Comparison of ENCODE assay signal across 17 mouse cellular contexts in the genomic region with DNA sequence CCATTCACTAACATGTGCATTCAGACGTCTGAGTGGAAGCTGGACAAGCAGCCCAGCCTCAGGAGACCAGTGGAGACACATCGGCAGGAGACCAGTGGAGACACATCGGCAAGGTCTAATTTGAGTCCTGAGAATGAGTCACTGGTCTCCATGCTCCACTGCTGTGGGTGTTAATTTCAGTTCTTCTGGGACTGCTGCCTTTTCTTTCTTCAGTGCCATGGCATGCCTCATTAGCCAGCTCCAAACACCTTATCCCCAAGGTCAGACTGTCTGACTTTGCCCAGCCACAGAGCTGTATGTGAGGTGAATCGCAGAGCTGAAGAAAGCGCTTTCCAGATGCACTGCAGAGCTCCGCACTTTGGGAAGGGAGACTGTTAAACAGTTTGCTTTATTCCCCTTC.
DNase-seq lines count a peak whose midpoint lies in the region; ATAC-seq and TF ChIP-seq lines count a peak whose summit lies in the region.
"Had no signal": no experiment of that assay in that cellular context is flagged by ENCODE, and none has a peak within 500 bp of the region (broad histone marks: within the 10 kb centered on the region; RNA-seq: fewer than 3 reads in every experiment).

No protein-coding gene starts in this region.

- DNase-seq in frontal cortex, postnatal 36 days (ENCODE audit: low spot score in 2 of 2): peak; percentile 27 to 45
- DNase-seq in frontal cortex, postnatal 25 days (ENCODE audit: low spot score in 2 of 2): no peak
- peak; percentile 8 for DNase-seq in left cerebral cortex, adult 11 months (ENCODE audit: low spot score)
- no peak for DNase-seq in left cerebral cortex, postnatal 10 days (ENCODE audit: extremely low spot score in 1 of 2, low spot score in 2 of 2)
- DNase-seq in hindbrain, postnatal 0 days (ENCODE audit: low spot score): peak; percentile 17
- DNase-seq in kidney, postnatal 36 days: peak; percentile 6 to 9
- DNase-seq in embryonic facial prominence, embryonic 10.5 days (ENCODE audit: low spot score): no peak
- DNase-seq: adrenal gland, adult 8-10 months; cerebellum, adult 9-10 months; forebrain, postnatal 0 days; gastrocnemius, postnatal 14 days; heart, postnatal 10 days; thymus, postnatal 14 days had no signal

- H3K36me3 ChIP-seq in hindbrain, postnatal 0 days (ENCODE audit: insufficient read depth, low read length): no peaks in the 10 kb centered on the region
- H3K36me3 ChIP-seq in embryonic facial prominence, embryonic 10.5 days (replicated peaks): no peaks in the 10 kb centered on the region
- H3K36me3 ChIP-seq: liver, embryonic 15.5 days; neural tube, embryonic 12.5 days had no signal

- no peak overlapping the region for H3K9ac ChIP-seq in hindbrain, postnatal 0 days (replicated peaks; ENCODE audit: low read length)
- H3K9ac ChIP-seq: forebrain, postnatal 0 days; liver, embryonic 15.5 days; neural tube, embryonic 12.5 days had no signal

- no peak overlapping the region for H3K4me2 ChIP-seq in hindbrain, postnatal 0 days (ENCODE audit: low read depth, low read length)
- H3K4me2 ChIP-seq: liver, embryonic 15.5 days; neural tube, embryonic 12.5 days had no signal

- no peaks in the 10 kb centered on the region for H3K9me3 ChIP-seq in hindbrain, postnatal 0 days (ENCODE audit: low read length)
- H3K9me3 ChIP-seq in embryonic facial prominence, embryonic 10.5 days: no peaks in the 10 kb centered on the region
- H3K9me3 ChIP-seq: liver, embryonic 15.5 days; neural tube, embryonic 12.5 days had no signal

- no peaks in the 10 kb centered on the region; the same call in none of the 2 replicates for H3K4me1 ChIP-seq in hindbrain, postnatal 0 days (ENCODE audit: insufficient read depth, low read length)
- H3K4me1 ChIP-seq in embryonic facial prominence, embryonic 10.5 days: 0 out of 2 replicates have a peak, but pooled peaks cover 6% of the 10 kb centered on the region
- H3K4me1 ChIP-seq: liver, embryonic 15.5 days had no signal

- H3K27me3 ChIP-seq in hindbrain, postnatal 0 days (ENCODE audit: insufficient read depth, low read length): no peaks in the 10 kb centered on the region
- no peaks in the 10 kb centered on the region for H3K27me3 ChIP-seq in embryonic facial prominence, embryonic 10.5 days (replicated peaks; ENCODE audit: low read depth, poor library complexity, severe bottlenecking)
- H3K27me3 ChIP-seq: liver, embryonic 15.5 days; neural tube, embryonic 12.5 days had no signal

- H3K4me3 ChIP-seq in hindbrain, postnatal 0 days (ENCODE audit: low read length): no peak overlapping the region
- no peak overlapping the region for H3K4me3 ChIP-seq in embryonic facial prominence, embryonic 10.5 days
- H3K4me3 ChIP-seq: liver, embryonic 15.5 days; neural tube, embryonic 12.5 days had no signal

- no peak overlapping the region for H3K27ac ChIP-seq in hindbrain, postnatal 0 days
- no peak overlapping the region for H3K27ac ChIP-seq in embryonic facial prominence, embryonic 10.5 days (replicated peaks)
- H3K27ac ChIP-seq: liver, embryonic 15.5 days; neural tube, embryonic 12.5 days had no signal

- 62% methylated on average over 6 of the region's 6 CpGs for WGBS in hindbrain, postnatal 0 days
- WGBS in embryonic facial prominence, embryonic 10.5 days: 90% methylated on average over 6 of the region's 6 CpGs

- TF ChIP-seq CTCF in hindbrain, postnatal 0 days (IDR thresholded peaks at IDR 0.05; ENCODE audit: low read depth): no peak

- intact Hi-C loops in left cerebral cortex, postnatal 10 days (cut with DNase I): no loop called here

- peak; percentile 58 for ATAC-seq in hindbrain, postnatal 0 days
- ATAC-seq in megakaryocyte progenitor cell, adult 5-6 weeks (replicated peaks; ENCODE audit: poor library complexity): no peak
- ATAC-seq: forebrain, postnatal 0 days; lung, postnatal 0 days had no signal

Comparison
In these comparisons a context has a peak if more than half of its experiments do, and no peak if none do; other contexts are left out.
1. DNase-seq: peak in frontal cortex, postnatal 36 days (2 of 2), left cerebral cortex, adult 11 months (single experiment), hindbrain, postnatal 0 days (single experiment) and kidney, postnatal 36 days (2 of 2); none in frontal cortex, postnatal 25 days (0 of 2), left cerebral cortex, postnatal 10 days (0 of 2) and embryonic facial prominence, embryonic 10.5 days (single experiment).